Mouse (Mus musculus) cortical plate, adult 2 months (tissue): ENCODE measurements around the gene Cd2bp2. TPM values are rescaled to one million over a fixed set of nuclear protein-coding genes. Genes with fewer than 3 reads are reported as not detected.

Experiments
- H3K27ac ChIP-seq: fragments of 200-500 bp; 2 replicates; pipeline ENCODE4 v1.5.1; 2012; ENCODE audit warnings: low read length, control low read depth, inconsistent platforms; ENCODE audit not compliant: insufficient read depth
- H3K4me1 ChIP-seq: fragments of 200-500 bp; 2 replicates; pipeline ENCODE4 v1.6.1; 2011; ENCODE audit warnings: low read length; ENCODE audit not compliant: control insufficient read depth, insufficient read depth
- H3K4me3 ChIP-seq: fragments of 200-500 bp; 2 replicates; pipeline ENCODE4 v1.5.1; 2011; ENCODE audit warnings: mild to moderate bottlenecking, low read length, control low read depth; ENCODE audit not compliant: insufficient read depth
- CTCF ChIP-seq: fragments of 200-500 bp; IDR thresholded peaks from 2 replicates; pipeline ENCODE4 v1.5.1; 2011; ENCODE audit warnings: mild to moderate bottlenecking, control low read depth, low read length; ENCODE audit not compliant: insufficient read depth; ENCODE audit errors: extremely low read depth
- POLR2A ChIP-seq: fragments of 200-500 bp; IDR thresholded peaks from 2 replicates; pipeline ENCODE4 v1.6.1; 2011; ENCODE audit warnings: mild to moderate bottlenecking, low read length, control low read depth; ENCODE audit not compliant: insufficient read depth; ENCODE audit errors: extremely low read depth
- polyA plus RNA-seq: library from polyadenylated mRNA; depleted of rRNA; stranded (reverse); fragments of >200 nt; gene quantifications from 2 replicates; pipeline ENCODE4 v1.2.3, GENCODE M21; 2012

Cd2bp2 gene
- polyA plus RNA-seq, 1 experiment, result 85.0 TPM

GRCm38 (mm10) chr7:127231826-127232621, 36.2 kb upstream of the Cd2bp2 start:
- H3K4me3 ChIP-seq, result peak overlapping the region; percentile 96
- TF ChIP-seq POLR2A, result no peak
- no peak for TF ChIP-seq CTCF
- peak overlapping the region; percentile 85 for H3K27ac ChIP-seq
- peaks cover 7% of the 10 kb centered on the region for H3K4me1 ChIP-seq

- H3K27ac ChIP-seq, result no peak overlapping the region
- peak overlapping the region; percentile 96; the same call in 1 of the 2 replicates for H3K4me3 ChIP-seq
- TF ChIP-seq CTCF, result no peak
- no peak for TF ChIP-seq POLR2A
- H3K4me1 ChIP-seq, result peaks cover 7% of the 10 kb centered on the region
These were observed 35.5 kb upstream of the Cd2bp2 start for GRCm38 (mm10) chr7:127231376-127231775.

GRCm38 (mm10) chr7:127228615-127229303, 32.9 kb upstream of the Cd2bp2 start:
- H3K27ac ChIP-seq, result no peak overlapping the region
- peaks cover 7% of the 10 kb centered on the region for H3K4me1 ChIP-seq
- TF ChIP-seq CTCF (peak; percentile 90), POLR2A (no peak)
- no peak overlapping the region for H3K4me3 ChIP-seq

GRCm38 (mm10) chr7:127225147-127225995, 29.5 kb upstream of the Cd2bp2 start:
- H3K4me3 ChIP-seq, result no peak overlapping the region
- TF ChIP-seq CTCF (no peak), POLR2A (no peak)
- no peak overlapping the region for H3K27ac ChIP-seq
- H3K4me1 ChIP-seq, result peaks cover 3% of the 10 kb centered on the region; the same call in 1 of the 2 replicates

GRCm38 (mm10) chr7:127224616-127225015, 28.8 kb upstream of the Cd2bp2 start:
- no peak for TF ChIP-seq POLR2A
- TF ChIP-seq CTCF, result no peak
- Histone ChIP-seq H3K4me3 (no peak overlapping the region), H3K27ac (no peak overlapping the region), H3K4me1 (no peaks in the 10 kb centered on the region; the same call in 1 of the 2 replicates)

GRCm38 (mm10) chr7:127223515-127224478, 27.9 kb upstream of the Cd2bp2 start:
- Histone ChIP-seq H3K4me1 (no peaks in the 10 kb centered on the region; the same call in 1 of the 2 replicates), H3K4me3 (no peak overlapping the region)

GRCm38 (mm10) chr7:127223106-127223505, 27.3 kb upstream of the Cd2bp2 start:
- Histone ChIP-seq H3K4me1 (no peaks in the 10 kb centered on the region; the same call in 1 of the 2 replicates), H3K4me3 (no peak overlapping the region), H3K27ac (no peak overlapping the region)
- TF ChIP-seq CTCF (no peak), POLR2A (no peak)

More at GRCm38 (mm10) chr7:127223515-127224478, 27.9 kb upstream of the Cd2bp2 start:
- H3K27ac ChIP-seq, result no peak overlapping the region
- TF ChIP-seq POLR2A (no peak), CTCF (no peak)

GRCm38 (mm10) chr7:127220440-127220839, 24.6 kb upstream of the Cd2bp2 start:
- no peaks in the 10 kb centered on the region; the same call in 1 of the 2 replicates for H3K4me1 ChIP-seq
- H3K4me3 ChIP-seq, result no peak overlapping the region
- TF ChIP-seq CTCF, result no peak
- no peak for TF ChIP-seq POLR2A
- H3K27ac ChIP-seq, result no peak overlapping the region

- Histone ChIP-seq H3K4me1 (0 out of 2 replicates have a peak, but pooled peaks cover 2% of the 10 kb centered on the region), H3K4me3 (no peak overlapping the region), H3K27ac (no peak overlapping the region)
- no peak for TF ChIP-seq CTCF
- no peak for TF ChIP-seq POLR2A
These were observed 22.8 kb upstream of the Cd2bp2 start for GRCm38 (mm10) chr7:127218670-127219069.
